In the genomic region with DNA sequence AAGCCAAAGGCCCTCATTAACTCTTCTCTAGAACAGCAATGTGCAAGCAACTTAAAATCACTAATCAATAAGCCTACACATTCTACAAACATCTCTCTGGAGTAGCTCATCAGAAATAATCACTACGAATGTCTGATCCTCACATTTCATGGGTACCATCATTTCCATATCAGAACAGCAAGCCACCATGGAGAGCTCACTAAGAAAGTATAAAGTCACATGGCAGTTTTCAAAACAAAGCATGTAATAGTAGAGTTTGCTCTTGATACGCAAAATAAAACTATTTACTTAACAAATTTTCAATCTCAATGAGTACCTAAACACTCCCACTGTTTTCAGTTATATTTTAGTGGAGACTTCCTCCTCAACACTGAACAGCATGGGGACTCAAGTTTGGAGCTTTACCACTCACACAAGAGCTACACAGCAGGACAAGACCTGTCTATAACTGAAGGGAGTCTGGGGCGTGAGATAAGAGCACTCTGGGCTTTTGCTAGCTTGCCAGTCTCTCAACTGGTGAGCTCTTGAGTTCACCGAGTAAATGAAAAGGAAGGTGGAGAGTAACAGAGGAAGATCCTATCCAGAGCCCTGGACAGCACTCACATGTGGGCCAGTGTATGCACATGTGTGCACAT, we compare ENCODE assay signal across 24 mouse cellular contexts. TPM values are rescaled to one million over a fixed set of nuclear protein-coding genes. Genes with fewer than 3 reads are reported as not detected.
DNase-seq lines count a peak whose midpoint lies in the region; ATAC-seq and TF ChIP-seq lines count a peak whose summit lies in the region.
"Had no signal": no experiment of that assay in that cellular context is flagged by ENCODE, and none has a peak within 500 bp of the region (broad histone marks: within the 10 kb centered on the region; RNA-seq: fewer than 3 reads in every experiment).

No protein-coding gene starts in this region.

- peak overlapping the region; percentile 16 for H3K9ac ChIP-seq in liver, embryonic 14.5 days (replicated peaks)
- H3K9ac ChIP-seq: forebrain, embryonic 12.5 days; heart, embryonic 15.5 days; hindbrain, embryonic 14.5 days; neural tube, embryonic 13.5 days had no signal

- WGBS in liver, embryonic 14.5 days (ENCODE audit: insufficient replicate concordance): 31% methylated on average over 4 of the region's 4 CpGs
- 91% methylated on average over 4 of the region's 4 CpGs for WGBS in forebrain, embryonic 10.5 days

- peak overlapping the region; percentile 67 for H3K27ac ChIP-seq in liver, embryonic 14.5 days
- no peak overlapping the region for H3K27ac ChIP-seq in forebrain, embryonic 10.5 days
- H3K27ac ChIP-seq: embryonic facial prominence, embryonic 10.5 days; forebrain, embryonic 12.5 days; heart, embryonic 15.5 days; hindbrain, embryonic 14.5 days; limb, embryonic 10.5 days; neural tube, embryonic 13.5 days had no signal

- TF ChIP-seq EP300 in liver, embryonic 14.5 days (IDR thresholded peaks at IDR 0.05; ENCODE audit: low read depth): peak; percentile 84

- no peak overlapping the region for H3K4me3 ChIP-seq in liver, embryonic 14.5 days (ENCODE audit: insufficient read depth in 1 of 2, low read depth in 2 of 2, low read length in 2 of 2)
- no peak overlapping the region for H3K4me3 ChIP-seq in forebrain, embryonic 10.5 days
- H3K4me3 ChIP-seq: embryonic facial prominence, embryonic 10.5 days; forebrain, embryonic 12.5 days; heart, embryonic 15.5 days; limb, embryonic 10.5 days; neural tube, embryonic 13.5 days had no signal

- no peaks in the 10 kb centered on the region for H3K9me3 ChIP-seq in liver, embryonic 14.5 days (ENCODE audit: control insufficient read depth, low read length)
- no peaks in the 10 kb centered on the region for H3K9me3 ChIP-seq in forebrain, embryonic 10.5 days
- H3K9me3 ChIP-seq: embryonic facial prominence, embryonic 10.5 days; forebrain, embryonic 12.5 days; heart, embryonic 15.5 days; limb, embryonic 10.5 days; neural tube, embryonic 13.5 days had no signal

- H3K4me2 ChIP-seq in liver, embryonic 14.5 days (ENCODE audit: low read depth): peak overlapping the region; percentile 38
- H3K4me2 ChIP-seq: forebrain, embryonic 12.5 days; heart, embryonic 15.5 days; hindbrain, embryonic 14.5 days; neural tube, embryonic 13.5 days had no signal

- peak; percentile 84 for ATAC-seq in erythroblast, adult 5-6 weeks (replicated peaks; ENCODE audit: low FRiP score, poor library complexity, severe bottlenecking)
- peak; percentile 92 for ATAC-seq in liver, embryonic 14.5 days (ENCODE audit: insufficient read depth)
- ATAC-seq in megakaryocyte-erythroid progenitor cell, adult 5-6 weeks (replicated peaks; ENCODE audit: low FRiP score, low TSS enrichment, poor library complexity, severe bottlenecking): peak; percentile 88
- no peak for ATAC-seq in inflammation-experienced regulatory T-cells, adult 6 months

- no peaks in the 10 kb centered on the region for H3K27me3 ChIP-seq in liver, embryonic 14.5 days (ENCODE audit: control insufficient read depth, insufficient read depth, low read length)
- H3K27me3 ChIP-seq in forebrain, embryonic 10.5 days (ENCODE audit: poor library complexity, severe bottlenecking): no peaks in the 10 kb centered on the region
- H3K27me3 ChIP-seq: CH12.LX; forebrain, embryonic 12.5 days; heart, embryonic 15.5 days; neural tube, embryonic 13.5 days had no signal

- H3K36me3 ChIP-seq in liver, embryonic 14.5 days (replicated peaks; ENCODE audit: control insufficient read depth, insufficient read depth, low read depth): peaks cover 34% of the 10 kb centered on the region
- peaks cover 61% of the 10 kb centered on the region for H3K36me3 ChIP-seq in forebrain, embryonic 10.5 days (replicated peaks)

- TF ChIP-seq CTCF in liver, embryonic 14.5 days (IDR thresholded peaks at IDR 0.05; ENCODE audit: low read depth): no peak

- peaks cover 20 to 27% of the 10 kb centered on the region in 2 experiments for H3K4me1 ChIP-seq in liver, embryonic 14.5 days (replicated peaks; ENCODE audit: control insufficient read depth in 2 of 2, insufficient read depth in 2 of 2, low read length in 1 of 2)
- peaks cover 5% of the 10 kb centered on the region for H3K4me1 ChIP-seq in forebrain, embryonic 10.5 days
- H3K4me1 ChIP-seq: embryonic facial prominence, embryonic 10.5 days; limb, embryonic 10.5 days had no signal

- DNase-seq in MEL-GATA-1-ER (ENCODE audit: extremely low read depth, low read depth): peak; percentile 81
- peak; percentile 52 to 63 (median 52) for DNase-seq in liver, embryonic 14.5 days (ENCODE audit: low read depth in 3 of 3, low spot score in 3 of 3)
- DNase-seq in testis, postnatal 10 days (ENCODE audit: low spot score): no peak
- no peak for DNase-seq in forebrain, embryonic 10.5 days (ENCODE audit: extremely low spot score, low spot score)
- DNase-seq: adrenal gland, postnatal 10 days; B cell, adult 2 months; cerebellum, adult 8-10 months; heart, postnatal 36 days; kidney, adult 8-10 months; kidney, postnatal 10 days; lung, postnatal 10 days; midbrain, embryonic 14.5 days; right cerebral cortex, adult 18-20 months; thymus, postnatal 14 days had no signal

RNA-seq across cellular contexts. Expression of a gene that starts 7.2 kb away (rescaled TPM):
- 323 and 325 TPM in 2 replicates for total RNA-seq in erythroblast, adult 5-6 weeks (2015; ENCODE audit: low replicate concordance)
- total RNA-seq in erythroblast, adult 5-6 weeks (2017; ENCODE audit: low replicate concordance): 332 and 347 TPM in 2 replicates
- polyA plus RNA-seq in liver, embryonic 14.5 days (2012; rRNA removed): 19.2 and 27.0 TPM in 2 replicates
- 32.8 and 36.3 TPM in 2 replicates for polyA plus RNA-seq in liver, embryonic 14.5 days (2014; fragmentation: Nextera tagmentation; extraction: Ambion mirVana)
- total RNA-seq in megakaryocyte-erythroid progenitor cell, adult 5-6 weeks (2014; fragmentation: Nextera tagmentation): 34.8 and 37.9 TPM in 2 replicates
- total RNA-seq in megakaryocyte-erythroid progenitor cell, adult 5-6 weeks (2017): 39.8 and 50.5 TPM in 2 replicates
- polyA plus RNA-seq in inflammation-experienced regulatory T-cells, adult 6 months (2017; shearing (Covaris generic)): 100 to 1,000 TPM in 2 of 3 experiments, 10 to 100 TPM in 1; 90.3 to 147 (median 141) TPM
- 69.6 and 70.4 TPM in 2 replicates for polyA plus RNA-seq in forebrain, embryonic 10.5 days (2016; fragmentation: Nextera tagmentation; extraction: Ambion mirVana)

Comparison
In these comparisons a context has a peak if more than half of its experiments do, and no peak if none do; other contexts are left out.
1. DNase-seq: peak in MEL-GATA-1-ER (single experiment) and liver, embryonic 14.5 days (3 of 3); none in testis, postnatal 10 days (single experiment) and forebrain, embryonic 10.5 days (single experiment).